Mouse (Mus musculus) C2C12 (cell line): ENCODE data around the gene Lin28a. TPM values are rescaled to one million over a fixed set of nuclear protein-coding genes. Genes with fewer than 3 reads are reported as not detected.

Experiments used
- H3K27me3 ChIP-seq: one replicate; pipeline ENCODE4 v1.6.1; 2011; ENCODE audit not compliant: control insufficient read depth, insufficient read depth, insufficient read length
- H3K36me3 ChIP-seq: one replicate; pipeline ENCODE4 v1.6.1; 2011; ENCODE audit not compliant: control insufficient read depth, insufficient read depth
- H3K4me3 ChIP-seq: one replicate; pipeline ENCODE4 v1.5.1; 2011; ENCODE audit warnings: mild to moderate bottlenecking, control low read depth; ENCODE audit not compliant: poor library complexity, insufficient read depth, severe bottlenecking
- H3K79me2 ChIP-seq: one replicate; pipeline ENCODE4 v1.6.1; 2011; ENCODE audit not compliant: control insufficient read depth, insufficient read depth
- H3K79me3 ChIP-seq: one replicate; pipeline ENCODE4 v1.6.1; 2011; ENCODE audit warnings: low read depth, control low read depth
- H3ac ChIP-seq: one replicate; pipeline ENCODE3; 2011; ENCODE audit warnings: low read depth; ENCODE audit not compliant: control insufficient read depth, insufficient read length
- CEBPB ChIP-seq: IDR thresholded peaks from one replicate; pipeline ENCODE4 v1.6.1; 2011; ENCODE audit warnings: low read depth, mild to moderate bottlenecking, control low read depth, moderate library complexity
- CTCF ChIP-seq: IDR thresholded peaks from one replicate; pipeline ENCODE4 v1.5.1; 2011; ENCODE audit not compliant: control insufficient read depth, insufficient read depth, insufficient read length
- FOSL1 ChIP-seq: IDR thresholded peaks from one replicate; pipeline ENCODE4 v1.8.0; 2011; ENCODE audit warnings: mild to moderate bottlenecking, low read length; ENCODE audit not compliant: poor library complexity, insufficient read depth, severe bottlenecking
- MAX ChIP-seq: IDR thresholded peaks from one replicate; pipeline ENCODE4 v1.6.1; 2011; ENCODE audit warnings: mild to moderate bottlenecking, control low read depth
- MYOD1 ChIP-seq: IDR thresholded peaks from one replicate; pipeline ENCODE4 v1.6.1; 2011; ENCODE audit warnings: low read depth; ENCODE audit not compliant: control insufficient read depth, insufficient read length
- MYOG ChIP-seq: IDR thresholded peaks from one replicate; pipeline ENCODE4 v1.6.1; 2011; ENCODE audit not compliant: control insufficient read depth, insufficient read length; ENCODE audit errors: extremely low read depth
- USF1 ChIP-seq: IDR thresholded peaks from one replicate; pipeline ENCODE4 v1.6.1; 2011; ENCODE audit warnings: low read depth, mild to moderate bottlenecking, control low read depth, moderate library complexity
- polyA plus RNA-seq: library from polyadenylated mRNA; unstranded; fragments of >200 nt; fragmentation: generic; extraction: Trizol; gene quantifications from one replicate; pipeline ENCODE4 v1.2.1, GENCODE M21; 2012; ENCODE audit warnings: missing spikeins

Lin28a gene
- polyA plus RNA-seq, 1 experiment = not detected

GRCm38 (mm10) chr4:134052560-134052959, 33.9 kb upstream of the Lin28a start:
- Histone ChIP-seq H3K79me3 (no peaks in the 10 kb centered on the region), H3K27me3 (peaks cover 45% of the 10 kb centered on the region), H3ac (no peak overlapping the region), H3K4me3 (no peak overlapping the region), H3K79me2 (no peaks in the 10 kb centered on the region), H3K36me3 (no peaks in the 10 kb centered on the region)
- TF ChIP-seq MAX (no peak), CEBPB (no peak), FOSL1 (no peak), USF1 (no peak), CTCF (no peak), MYOD1 (no peak), MYOG (no peak)

GRCm38 (mm10) chr4:134051912-134052311, 33.3 kb upstream of the Lin28a start:
- Histone ChIP-seq H3K79me3 (no peaks in the 10 kb centered on the region), H3K36me3 (no peaks in the 10 kb centered on the region), H3K79me2 (no peaks in the 10 kb centered on the region), H3K27me3 (peaks cover 40% of the 10 kb centered on the region), H3K4me3 (no peak overlapping the region), H3ac (no peak overlapping the region)
- no peak for TF ChIP-seq MYOD1
- no peak for TF ChIP-seq MYOG
- TF ChIP-seq CTCF = no peak
- TF ChIP-seq USF1 = no peak
- no peak for TF ChIP-seq FOSL1
- TF ChIP-seq CEBPB = no peak
- TF ChIP-seq MAX = no peak

DNA sequence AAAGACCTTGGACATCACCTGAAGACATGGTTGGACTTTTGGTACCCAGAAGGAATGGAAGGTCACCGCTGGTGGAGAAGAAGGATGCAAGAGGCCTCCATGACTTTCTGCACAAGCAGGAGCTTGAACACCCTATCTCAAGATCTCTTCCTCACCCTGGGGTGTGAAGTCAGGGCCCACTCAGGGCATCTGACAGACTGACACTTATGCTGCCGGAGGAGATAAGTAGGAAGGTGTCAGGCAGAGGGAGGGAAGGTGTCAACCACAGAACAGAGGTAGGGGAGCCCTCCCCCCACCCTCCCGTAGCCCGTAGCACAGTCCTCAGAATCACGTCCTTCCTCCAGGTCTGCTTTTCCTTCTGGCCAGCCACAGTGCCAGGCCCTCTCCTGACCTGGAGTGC, 29.0 kb upstream of the Lin28a start:
- TF ChIP-seq MYOG (no peak), FOSL1 (no peak), MAX (no peak), CEBPB (no peak), MYOD1 (no peak), CTCF (no peak), USF1 (no peak)
- Histone ChIP-seq H3K79me2 (no peaks in the 10 kb centered on the region), H3K27me3 (peaks cover 11% of the 10 kb centered on the region), H3ac (no peak overlapping the region), H3K79me3 (no peaks in the 10 kb centered on the region), H3K4me3 (no peak overlapping the region), H3K36me3 (no peaks in the 10 kb centered on the region)

DNA sequence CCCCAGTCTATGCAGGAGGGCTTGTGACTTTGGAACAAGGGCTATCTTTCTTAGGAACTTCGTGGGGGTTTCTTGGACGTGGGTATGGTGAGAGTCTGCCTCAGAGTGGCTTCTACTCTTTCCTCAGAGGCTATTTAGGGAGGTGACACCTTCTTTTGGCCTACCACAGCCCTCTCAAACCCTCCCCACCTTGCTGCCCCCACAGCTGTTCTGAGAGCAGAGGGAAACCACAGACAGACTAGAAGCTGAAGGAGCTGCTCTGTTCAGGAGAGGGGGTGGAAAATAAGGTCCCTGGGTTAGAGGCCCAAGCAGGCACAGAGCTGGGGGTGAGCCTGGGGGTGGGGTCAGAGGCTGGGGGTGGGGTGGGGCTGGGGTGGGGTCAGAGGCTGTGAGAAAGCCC, 24.4 kb upstream of the Lin28a start:
- H3ac ChIP-seq = no peak overlapping the region
- H3K36me3 ChIP-seq = no peaks in the 10 kb centered on the region
- H3K79me2 ChIP-seq = no peaks in the 10 kb centered on the region
- TF ChIP-seq MYOG = no peak
- TF ChIP-seq MYOD1 = no peak
- TF ChIP-seq MAX = no peak
- TF ChIP-seq FOSL1 = no peak
- TF ChIP-seq CTCF = no peak
- TF ChIP-seq USF1 = no peak
- TF ChIP-seq CEBPB = no peak
- peaks cover 12% of the 10 kb centered on the region for H3K27me3 ChIP-seq
- H3K79me3 ChIP-seq = no peaks in the 10 kb centered on the region
- H3K4me3 ChIP-seq = no peak overlapping the region

- Histone ChIP-seq H3K27me3 (peaks cover 6% of the 10 kb centered on the region), H3ac (no peak overlapping the region), H3K79me3 (no peaks in the 10 kb centered on the region), H3K4me3 (no peak overlapping the region), H3K79me2 (no peaks in the 10 kb centered on the region), H3K36me3 (no peaks in the 10 kb centered on the region)
- TF ChIP-seq MYOD1 (no peak), CEBPB (no peak), CTCF (no peak)
Measured at GRCm38 (mm10) chr4:134041317-134042123, 22.9 kb upstream of the Lin28a start.

DNA sequence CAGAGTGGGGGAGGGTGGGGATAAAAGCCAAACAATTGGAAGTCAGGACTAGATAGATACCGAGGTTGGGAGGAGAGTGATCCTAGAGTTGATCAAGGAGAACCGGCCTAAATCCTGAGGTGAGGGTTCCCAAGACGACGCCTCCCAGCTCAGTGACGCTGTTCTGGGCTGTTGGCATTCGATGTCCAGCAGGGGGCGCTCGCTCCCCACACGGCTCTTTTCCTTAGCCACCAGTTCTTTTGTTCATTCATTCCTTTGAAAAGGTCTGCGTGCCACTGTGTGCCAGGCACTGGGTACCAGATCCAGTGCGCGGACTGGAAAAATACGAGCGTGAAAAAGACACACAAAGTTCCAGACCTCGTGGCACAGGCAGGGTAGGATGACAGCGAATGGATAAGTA, 17.3 kb upstream of the Lin28a start:
- Histone ChIP-seq H3K4me3 (no peak overlapping the region), H3K79me3 (no peaks in the 10 kb centered on the region), H3K36me3 (no peaks in the 10 kb centered on the region), H3K79me2 (no peaks in the 10 kb centered on the region), H3K27me3 (peaks cover 19% of the 10 kb centered on the region), H3ac (no peak overlapping the region)
- TF ChIP-seq CTCF (peak; percentile 36), MYOG (no peak)
